Mouse (Mus musculus): Measurements from ENCODE around the gene Nsun3. TPM values are rescaled to one million over a fixed set of nuclear protein-coding genes. Genes with fewer than 3 reads are reported as not detected.
"Not testable (repeated sequence)": the region's sequence is repeated elsewhere in the genome, so short reads cannot be mapped to it uniquely, and the experiment has no call there.

Nsun3 gene
- total RNA-seq, 1 experiment from 2014 or later = 23.6 TPM

- ATAC-seq (replicated peaks; ENCODE audit: low read depth, poor library complexity, severe bottlenecking) = no peak
Measured at GRCm38 (mm10) chr16:62755307-62755706, 31.3 kb downstream of the Nsun3 start.

- no peak for ATAC-seq (replicated peaks; ENCODE audit: low read depth, poor library complexity, severe bottlenecking)
Measured at GRCm38 (mm10) chr16:62753597-62753996, 33.0 kb downstream of the Nsun3 start.

GRCm38 (mm10) chr16:62753079-62753478 is 33.5 kb downstream of the Nsun3 start:
- ATAC-seq (replicated peaks; ENCODE audit: low read depth, poor library complexity, severe bottlenecking) = no peak

GRCm38 (mm10) chr16:62745875-62746274 is 40.7 kb downstream of the Nsun3 start:
- peak; percentile 63; the same call in 1 of the 2 replicates for ATAC-seq (replicated peaks; ENCODE audit: low read depth, poor library complexity, severe bottlenecking)

GRCm38 (mm10) chr16:62734359-62734758 is 52.3 kb downstream of the Nsun3 start:
- ATAC-seq (replicated peaks; ENCODE audit: low read depth, poor library complexity, severe bottlenecking) = no peak

- ATAC-seq (replicated peaks; ENCODE audit: low read depth, poor library complexity, severe bottlenecking) = no peak
Measured at GRCm38 (mm10) chr16:62730291-62730690, 56.3 kb downstream of the Nsun3 start.

GRCm38 (mm10) chr16:62729846-62730245 is 56.8 kb downstream of the Nsun3 start:
- no peak for ATAC-seq (replicated peaks; ENCODE audit: low read depth, poor library complexity, severe bottlenecking)

- not testable (repeated sequence) for ATAC-seq (replicated peaks; ENCODE audit: low read depth, poor library complexity, severe bottlenecking)
Measured at GRCm38 (mm10) chr16:62718255-62718654, 68.4 kb downstream of the Nsun3 start.

- ATAC-seq (replicated peaks; ENCODE audit: low read depth, poor library complexity, severe bottlenecking) = no peak
Measured at GRCm38 (mm10) chr16:62690436-62690835, 96.2 kb downstream of the Nsun3 start.

- no peak for ATAC-seq (replicated peaks; ENCODE audit: low read depth, poor library complexity, severe bottlenecking)
Measured at GRCm38 (mm10) chr16:62686073-62686472, 100.5 kb downstream of the Nsun3 start.

- no peak for ATAC-seq (replicated peaks; ENCODE audit: low read depth, poor library complexity, severe bottlenecking)
Measured at GRCm38 (mm10) chr16:62685494-62685893, 101.1 kb downstream of the Nsun3 start.

Other genes starting within 250 kb of the Nsun3 start
- gene Stx19, start 27.9 kb upstream of the Nsun3 start, total RNA-seq (2017) = not detected in 2 replicates
- 12.4 and 14.7 TPM in 2 replicates for gene Arl13b, start 60.2 kb upstream of the Nsun3 start, total RNA-seq (2017)
- gene Pros1, start 67.5 kb upstream of the Nsun3 start, total RNA-seq (2017) = 6.8 and 8.1 TPM in 2 replicates